Mouse (Mus musculus) intestine, embryonic 15.5 days (tissue): ENCODE data around the gene AF067063. TPM values are rescaled to one million over a fixed set of nuclear protein-coding genes. Genes with fewer than 3 reads are reported as not detected.
A peak's percentile ranks its signal among the peaks of the same experiment; 100 is the strongest.

Experiments
- ATAC-seq: fragments of 200-750 bp; cut with Nextera tagmentation; 2 replicates; pipeline ENCODE4 v1.8.0; 2017; ENCODE audit warnings: moderate TSS enrichment, moderate library complexity
- H3K27ac ChIP-seq: fragments of 300-500 bp; sonication (generic); 2 replicates; pipeline ENCODE4 v1.5.1; 2015; ENCODE audit warnings: mild to moderate bottlenecking, inconsistent platforms
- H3K27me3 ChIP-seq: fragments of 300-500 bp; sonication (generic); replicated peaks from 2 replicates; pipeline ENCODE4 v1.6.1; 2015; ENCODE audit warnings: inconsistent platforms
- H3K36me3 ChIP-seq: fragments of 300-500 bp; sonication (generic); 2 replicates; pipeline ENCODE4 v1.6.1; 2015; ENCODE audit warnings: inconsistent platforms
- H3K4me1 ChIP-seq: fragments of 300-500 bp; sonication (generic); replicated peaks from 2 replicates; pipeline ENCODE4 v1.6.1; 2015; ENCODE audit warnings: inconsistent platforms
- H3K4me2 ChIP-seq: fragments of 300-500 bp; sonication (generic); replicated peaks from 2 replicates; pipeline ENCODE4 v1.6.1; 2015; ENCODE audit warnings: mild to moderate bottlenecking, inconsistent platforms
- H3K4me3 ChIP-seq: fragments of 300-500 bp; sonication (generic); replicated peaks from 2 replicates; pipeline ENCODE4 v1.5.1; 2015; ENCODE audit warnings: inconsistent platforms
- H3K9ac ChIP-seq: fragments of 300-500 bp; sonication (generic); 2 replicates; pipeline ENCODE4 v1.6.1; 2015; ENCODE audit warnings: inconsistent platforms
- H3K9me3 ChIP-seq: fragments of 300-500 bp; sonication (generic); 2 replicates; pipeline ENCODE4 v1.6.1; 2016; ENCODE audit warnings: inconsistent platforms
- WGBS: fragments of 180-500 bp; shearing (Covaris S2); methylation state at CpG from one replicate; pipeline ENCODE4 v1.1.7; 2015; 5-methylcytosine and 5-hydroxymethylcytosine counted together
- polyA plus RNA-seq: library from polyadenylated mRNA; unstranded; fragments of >200 nt; fragmentation: Nextera tagmentation; extraction: Ambion mirVana; gene quantifications from 2 replicates; pipeline ENCODE4 v1.2.1, GENCODE M21; 2015

Gene AF067063
- polyA plus RNA-seq, 1 experiment from 2014 or later, result not detected

GRCm38 (mm10) chr13:119792791-119793404 is 37.1 kb downstream of the AF067063 start:
- Histone ChIP-seq H3K9me3 (no peaks in the 10 kb centered on the region), H3K4me3 (no peak overlapping the region), H3K27me3 (no peaks in the 10 kb centered on the region), H3K27ac (no peak overlapping the region), H3K4me1 (0 out of 2 replicates have a peak, but pooled peaks cover 5% of the 10 kb centered on the region), H3K36me3 (no peaks in the 10 kb centered on the region), H3K9ac (no peak overlapping the region), H3K4me2 (no peak overlapping the region)
- no peak for ATAC-seq
- 69% methylated on average over 5 of the region's 5 CpGs for WGBS

- H3K4me1 ChIP-seq, result 0 out of 2 replicates have a peak, but pooled peaks cover 5% of the 10 kb centered on the region
- H3K27ac ChIP-seq, result peak overlapping the region; percentile 96
- no peaks in the 10 kb centered on the region for H3K27me3 ChIP-seq
- no peaks in the 10 kb centered on the region for H3K9me3 ChIP-seq
- H3K4me2 ChIP-seq, result peak overlapping the region; percentile 91
- peak overlapping the region; percentile 85 for H3K4me3 ChIP-seq
- H3K9ac ChIP-seq, result peak overlapping the region; percentile 84
- WGBS, result 4% methylated on average over 18 of the region's 18 CpGs
- no peak for ATAC-seq
- H3K36me3 ChIP-seq, result peaks cover 1% of the 10 kb centered on the region; the same call in 1 of the 2 replicates
Measured at GRCm38 (mm10) chr13:119791580-119792135, 38.4 kb downstream of the AF067063 start.

GRCm38 (mm10) chr13:119790761-119791579 is 39.0 kb downstream of the AF067063 start, which contains the start of gene Zfp131:
Zfp131 (minus strand) TSS chr13:119790889.
- peaks cover 5% of the 10 kb centered on the region; the same call in 1 of the 2 replicates for H3K36me3 ChIP-seq
- peak; percentile 98 for ATAC-seq
- H3K27me3 ChIP-seq, result no peaks in the 10 kb centered on the region
- peak within 1 kb of the TSS; percentile 91 for H3K4me2 ChIP-seq
- H3K9ac ChIP-seq, result peak within 1 kb of the TSS; percentile 91
- peak within 1 kb of the TSS; percentile 85 for H3K4me3 ChIP-seq
- peak within 1 kb of the TSS; percentile 96 for H3K27ac ChIP-seq
- under 1% methylated on average over 72 of the region's 86 CpGs for WGBS
- 0 out of 2 replicates have a peak, but pooled peaks cover 5% of the 10 kb centered on the region for H3K4me1 ChIP-seq
- no peaks in the 10 kb centered on the region for H3K9me3 ChIP-seq

- Histone ChIP-seq H3K9me3 (no peaks in the 10 kb centered on the region), H3K27ac (peak overlapping the region; percentile 96), H3K4me3 (peak overlapping the region; percentile 85), H3K9ac (peak overlapping the region; percentile 91), H3K4me2 (peak overlapping the region; percentile 62), H3K27me3 (no peaks in the 10 kb centered on the region), H3K36me3 (peaks cover 6% of the 10 kb centered on the region; the same call in 1 of the 2 replicates), H3K4me1 (0 out of 2 replicates have a peak, but pooled peaks cover 5% of the 10 kb centered on the region)
- 1% methylated on average over 48 of the region's 66 CpGs for WGBS
- peak; percentile 78 for ATAC-seq
Measured at GRCm38 (mm10) chr13:119789851-119790717, 39.9 kb downstream of the AF067063 start.

GRCm38 (mm10) chr13:119783581-119783980 is 46.4 kb downstream of the AF067063 start:
- no peaks in the 10 kb centered on the region for H3K9me3 ChIP-seq
- no peaks in the 10 kb centered on the region for H3K27me3 ChIP-seq
- WGBS, result 87% methylated on average over 4 of the region's 4 CpGs
- ATAC-seq, result no peak
- H3K4me1 ChIP-seq, result no peaks in the 10 kb centered on the region
- H3K4me2 ChIP-seq, result no peak overlapping the region
- no peak overlapping the region for H3K9ac ChIP-seq
- H3K27ac ChIP-seq, result no peak overlapping the region
- no peak overlapping the region for H3K4me3 ChIP-seq
- peaks cover 18% of the 10 kb centered on the region for H3K36me3 ChIP-seq

Other genes with a start within 250 kb of the AF067063 start
- 0.26 and 0.27 TPM in 2 replicates for gene Ccl28, start 206.4 kb downstream of the AF067063 start, polyA plus RNA-seq
- gene Hmgcs1, start 139.8 kb downstream of the AF067063 start, polyA plus RNA-seq, result 235 and 254 TPM in 2 replicates
- 0.54 and 0.63 TPM in 2 replicates for gene Nim1k, start 74.3 kb downstream of the AF067063 start, polyA plus RNA-seq
- gene Zfp131, start 39.3 kb downstream of the AF067063 start, polyA plus RNA-seq, result 25.3 and 30.0 TPM in 2 replicates
- gene D13Ertd608e, start 5.8 kb upstream of the AF067063 start, polyA plus RNA-seq, result not detected in 2 replicates
- not detected in 2 replicates for gene Tcstv1, start 64.6 kb upstream of the AF067063 start, polyA plus RNA-seq
- gene Gm21761, start 99.1 kb upstream of the AF067063 start, polyA plus RNA-seq, result not detected in 2 replicates
- gene B020031M17Rik, start 120.6 kb upstream of the AF067063 start, polyA plus RNA-seq, result not detected in 2 replicates
- gene Gm36079, start 196.8 kb upstream of the AF067063 start, polyA plus RNA-seq, result not detected in 2 replicates
- gene Gm21188, start 222.0 kb upstream of the AF067063 start, polyA plus RNA-seq, result 0.16 TPM in 1 of 2 replicates, not detected in the other